Mouse (Mus musculus): ENCODE results near the gene Ccdc28a. TPM values are rescaled to one million over a fixed set of nuclear protein-coding genes. Genes with fewer than 3 reads are reported as not detected.

Gene Ccdc28a
- polyA plus RNA-seq (2015; fragmentation: Nextera tagmentation; extraction: Ambion mirVana), result 14.4 and 16.1 TPM in 2 replicates

DNA sequence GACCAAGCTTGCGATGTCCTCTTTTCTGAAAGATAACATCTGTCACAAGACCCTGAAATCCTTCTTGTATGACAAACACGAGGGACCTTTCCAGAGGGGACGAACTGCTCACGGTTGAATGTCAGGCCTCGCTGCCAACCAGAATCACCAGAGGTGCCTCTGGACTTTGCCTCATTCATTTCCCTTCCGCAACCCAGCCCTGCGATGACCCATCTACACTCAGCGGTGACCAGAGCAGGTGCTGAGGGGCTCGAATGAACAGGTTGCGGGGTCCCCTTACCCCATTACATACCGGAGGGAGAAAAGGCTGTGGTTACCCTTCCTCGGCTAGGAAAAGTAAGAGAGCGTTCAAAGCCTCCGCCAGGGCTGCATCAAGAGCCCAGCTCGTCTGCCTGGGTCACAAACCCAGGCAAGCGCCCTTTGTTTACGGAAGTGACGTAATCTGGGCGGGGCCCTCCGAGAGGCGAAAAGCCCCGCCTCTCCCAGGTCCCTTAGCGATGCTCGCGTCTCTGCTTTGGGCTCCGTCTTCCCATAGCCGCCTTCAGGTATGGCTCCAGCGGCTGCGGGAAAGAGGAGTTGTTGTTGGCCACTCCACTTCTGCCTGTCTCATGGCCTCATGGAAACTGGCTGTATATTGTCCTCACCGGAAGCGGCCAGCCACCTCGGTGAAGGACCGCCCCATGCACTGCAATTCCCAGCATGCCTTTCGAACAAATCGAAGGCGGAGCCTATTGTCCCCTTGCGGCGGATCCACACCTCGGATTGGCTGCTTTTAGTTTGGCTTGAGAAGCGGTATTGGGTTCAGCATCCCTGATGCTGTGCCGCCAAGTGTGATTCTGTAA is at the start of gene Ccdc28a:
Gene Ccdc28a, minus strand, starts transcription at position 439 of the 842 bp plus-strand sequence.
- H3K27ac ChIP-seq, result peak within 1 kb of the TSS; percentile 77
- H3K9me3 ChIP-seq (replicated peaks), result no peaks in the 10 kb centered on the region
- peak within 1 kb of the TSS; percentile 79 for H3K4me2 ChIP-seq
- 1% methylated on average over 41 of the region's 41 CpGs for WGBS
- H3K9ac ChIP-seq, result peak within 1 kb of the TSS; percentile 64
- ATAC-seq (replicated peaks; ENCODE audit: low FRiP score), result peak; percentile 98
- no peaks in the 10 kb centered on the region for H3K27me3 ChIP-seq
- H3K36me3 ChIP-seq, result no peaks in the 10 kb centered on the region
- 0 out of 2 replicates have a peak, but pooled peaks cover 9% of the 10 kb centered on the region for H3K4me1 ChIP-seq
- peak within 1 kb of the TSS; percentile 66 for H3K4me3 ChIP-seq (replicated peaks)

GRCm38 (mm10) chr10:18283991-18284390 is 49.2 kb upstream of the Ccdc28a start:
- Histone ChIP-seq H3K36me3 (no peaks in the 10 kb centered on the region), H3K9ac (no peak overlapping the region), H3K4me1 (no peaks in the 10 kb centered on the region), H3K9me3 (replicated peaks) (no peaks in the 10 kb centered on the region), H3K4me3 (replicated peaks) (no peak overlapping the region), H3K27me3 (no peaks in the 10 kb centered on the region), H3K27ac (no peak overlapping the region), H3K4me2 (no peak overlapping the region)
- ATAC-seq (replicated peaks; ENCODE audit: low FRiP score), result no peak
- WGBS, result 83% methylated on average over 5 of the region's 5 CpGs

GRCm38 (mm10) chr10:18276090-18276734 is 41.4 kb upstream of the Ccdc28a start:
- H3K36me3 ChIP-seq, result no peaks in the 10 kb centered on the region
- H3K4me3 ChIP-seq (replicated peaks), result no peak overlapping the region
- H3K4me2 ChIP-seq, result no peak overlapping the region
- no peaks in the 10 kb centered on the region for H3K4me1 ChIP-seq
- H3K27me3 ChIP-seq, result no peaks in the 10 kb centered on the region
- H3K9me3 ChIP-seq (replicated peaks), result no peaks in the 10 kb centered on the region
- WGBS, result 81% methylated on average over 4 of the region's 4 CpGs
- no peak for ATAC-seq (replicated peaks; ENCODE audit: low FRiP score)
- no peak overlapping the region for H3K9ac ChIP-seq
- H3K27ac ChIP-seq, result no peak overlapping the region

- Histone ChIP-seq H3K4me1 (no peaks in the 10 kb centered on the region), H3K36me3 (no peaks in the 10 kb centered on the region), H3K27me3 (no peaks in the 10 kb centered on the region), H3K4me2 (no peak overlapping the region), H3K4me3 (replicated peaks) (no peak overlapping the region), H3K9me3 (replicated peaks) (no peaks in the 10 kb centered on the region), H3K9ac (no peak overlapping the region), H3K27ac (no peak overlapping the region)
- no peak for ATAC-seq (replicated peaks; ENCODE audit: low FRiP score)
- WGBS, result 81% methylated on average over 4 of the region's 4 CpGs
Measured at GRCm38 (mm10) chr10:18251345-18251744, 16.5 kb upstream of the Ccdc28a start.

DNA sequence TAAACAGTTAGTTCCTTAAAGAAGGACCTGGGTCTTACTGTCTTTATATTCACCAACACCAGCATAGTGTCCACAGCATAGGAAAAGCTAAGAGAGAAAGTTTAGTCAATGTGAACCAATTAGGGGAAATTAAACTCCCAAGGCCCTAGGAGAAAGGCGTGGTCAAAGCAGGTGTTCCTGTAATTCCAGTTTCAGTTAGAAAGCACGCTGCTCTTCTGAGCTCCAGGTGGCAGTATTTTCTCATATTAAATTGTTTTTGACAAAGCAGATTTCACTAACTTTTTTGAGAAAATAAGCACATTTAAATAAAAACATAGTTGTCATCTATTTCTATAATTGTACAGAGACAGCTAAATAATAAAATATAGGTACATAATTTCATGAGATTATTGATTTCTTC is 8.8 kb upstream of the Ccdc28a start:
- H3K4me3 ChIP-seq (replicated peaks), result no peak overlapping the region
- H3K27ac ChIP-seq, result no peak overlapping the region
- 51% methylated on average over 2 of the region's 2 CpGs for WGBS
- no peaks in the 10 kb centered on the region for H3K4me1 ChIP-seq
- no peak overlapping the region for H3K9ac ChIP-seq
- no peaks in the 10 kb centered on the region for H3K9me3 ChIP-seq (replicated peaks)
- H3K36me3 ChIP-seq, result no peaks in the 10 kb centered on the region
- H3K27me3 ChIP-seq, result no peaks in the 10 kb centered on the region
- no peak for ATAC-seq (replicated peaks; ENCODE audit: low FRiP score)
- H3K4me2 ChIP-seq, result no peak overlapping the region

DNA sequence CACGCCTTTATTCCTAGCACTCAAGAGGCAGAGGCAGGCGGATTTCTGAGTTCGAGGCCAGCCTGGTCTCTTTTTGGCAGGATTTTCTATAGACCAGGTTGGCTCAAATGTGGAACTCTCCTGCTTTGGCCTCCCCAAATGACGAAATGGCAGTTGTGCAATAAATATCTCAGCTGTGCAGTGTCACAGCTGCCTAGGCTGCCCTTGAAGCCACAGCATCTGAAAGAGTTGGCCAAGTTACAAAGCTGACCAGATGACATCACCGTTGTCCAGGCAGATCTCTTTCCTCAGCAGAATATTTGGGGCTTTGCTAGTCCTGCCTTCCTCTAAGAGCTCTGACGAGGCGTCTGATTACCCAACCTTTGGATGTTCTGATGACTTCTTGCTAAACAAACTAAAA is 2.4 kb upstream of the Ccdc28a start:
- 0 out of 2 replicates have a peak, but pooled peaks cover 9% of the 10 kb centered on the region for H3K4me1 ChIP-seq
- ATAC-seq (replicated peaks; ENCODE audit: low FRiP score), result no peak
- 90% methylated on average over 7 of the region's 7 CpGs for WGBS
- H3K36me3 ChIP-seq, result no peaks in the 10 kb centered on the region
- no peaks in the 10 kb centered on the region for H3K27me3 ChIP-seq
- no peak overlapping the region for H3K27ac ChIP-seq
- H3K4me2 ChIP-seq, result no peak overlapping the region
- no peaks in the 10 kb centered on the region for H3K9me3 ChIP-seq (replicated peaks)
- no peak overlapping the region for H3K9ac ChIP-seq
- no peak overlapping the region for H3K4me3 ChIP-seq (replicated peaks)

GRCm38 (mm10) chr10:18236328-18236927 is 1.6 kb upstream of the Ccdc28a start:
- H3K4me1 ChIP-seq, result 0 out of 2 replicates have a peak, but pooled peaks cover 9% of the 10 kb centered on the region
- ATAC-seq (replicated peaks; ENCODE audit: low FRiP score), result no peak

GRCm38 (mm10) chr10:18235402-18235747 is 577 bp upstream of the Ccdc28a start:
- no peak; the same call in 1 of the 2 replicates for ATAC-seq (replicated peaks; ENCODE audit: low FRiP score)
- Histone ChIP-seq H3K9ac (peak overlapping the region; percentile 64), H3K27me3 (no peaks in the 10 kb centered on the region), H3K9me3 (replicated peaks) (no peaks in the 10 kb centered on the region), H3K4me1 (0 out of 2 replicates have a peak, but pooled peaks cover 9% of the 10 kb centered on the region), H3K27ac (no peak overlapping the region), H3K4me2 (peak overlapping the region; percentile 79), H3K4me3 (replicated peaks) (peak overlapping the region; percentile 66), H3K36me3 (no peaks in the 10 kb centered on the region)
- WGBS, result 9% methylated on average over 14 of the region's 14 CpGs

More at GRCm38 (mm10) chr10:18236328-18236927, 1.6 kb upstream of the Ccdc28a start:
- Histone ChIP-seq H3K36me3 (no peaks in the 10 kb centered on the region), H3K27ac (no peak overlapping the region), H3K9me3 (replicated peaks) (no peaks in the 10 kb centered on the region), H3K4me2 (no peak overlapping the region), H3K4me3 (replicated peaks) (no peak overlapping the region), H3K27me3 (no peaks in the 10 kb centered on the region), H3K9ac (no peak overlapping the region)
- 82% methylated on average over 5 of the region's 5 CpGs for WGBS

DNA sequence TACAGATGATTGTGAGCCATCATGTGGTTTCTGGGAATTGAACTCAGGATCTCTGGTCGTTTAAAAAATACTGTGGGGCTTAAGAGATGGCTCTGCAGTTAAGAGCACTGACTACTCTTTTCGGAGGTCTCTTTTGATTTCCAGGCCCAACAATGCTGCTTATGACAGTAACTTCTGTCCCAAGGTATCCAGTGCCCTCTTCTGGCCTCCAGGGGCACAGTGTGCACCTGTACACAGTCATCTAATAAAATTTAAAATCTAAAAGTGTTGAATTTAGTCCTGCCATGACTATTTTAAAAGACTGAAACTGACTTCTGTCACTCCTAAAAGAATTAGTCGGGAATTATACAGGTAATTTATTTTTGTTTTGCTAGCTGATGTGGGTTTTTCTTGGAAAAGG is 907 bp downstream of the Ccdc28a start:
- Histone ChIP-seq H3K27ac (no peak overlapping the region), H3K4me3 (replicated peaks) (peak overlapping the region; percentile 66), H3K4me2 (peak overlapping the region; percentile 79), H3K4me1 (0 out of 2 replicates have a peak, but pooled peaks cover 9% of the 10 kb centered on the region), H3K27me3 (no peaks in the 10 kb centered on the region), H3K36me3 (no peaks in the 10 kb centered on the region), H3K9ac (no peak overlapping the region), H3K9me3 (replicated peaks) (no peaks in the 10 kb centered on the region)
- ATAC-seq (replicated peaks; ENCODE audit: low FRiP score), result no peak
- 55% methylated on average over 3 of the region's 3 CpGs for WGBS

DNA sequence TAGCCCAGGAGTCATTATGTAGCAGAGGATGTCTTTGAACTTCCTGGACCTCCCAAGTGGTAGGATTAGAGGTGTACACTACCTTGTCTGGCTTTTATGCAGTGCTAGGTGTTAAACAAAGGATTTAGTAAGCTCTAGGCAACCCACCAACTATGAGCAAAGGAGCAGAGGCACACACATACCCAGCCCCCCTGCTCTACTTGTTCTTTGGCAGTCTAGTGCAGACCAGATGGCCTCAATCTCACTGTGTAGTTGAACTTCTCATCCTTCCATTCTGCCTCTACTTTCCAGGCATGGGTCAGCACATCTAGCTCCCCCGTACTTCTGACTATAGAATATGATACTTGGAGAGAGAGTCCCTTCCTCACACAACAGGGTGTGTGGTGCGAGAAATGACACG is 10.4 kb downstream of the Ccdc28a start:
- no peak overlapping the region for H3K4me3 ChIP-seq (replicated peaks)
- no peak overlapping the region for H3K4me2 ChIP-seq
- H3K9me3 ChIP-seq (replicated peaks), result no peaks in the 10 kb centered on the region
- 79% methylated on average over 3 of the region's 3 CpGs for WGBS
- no peaks in the 10 kb centered on the region for H3K27me3 ChIP-seq
- no peak overlapping the region for H3K9ac ChIP-seq
- H3K27ac ChIP-seq, result no peak overlapping the region
- H3K36me3 ChIP-seq, result no peaks in the 10 kb centered on the region
- H3K4me1 ChIP-seq, result no peaks in the 10 kb centered on the region
- no peak for ATAC-seq (replicated peaks; ENCODE audit: low FRiP score)

- no peak overlapping the region for H3K4me3 ChIP-seq (replicated peaks)
- H3K9ac ChIP-seq, result no peak overlapping the region
- H3K9me3 ChIP-seq (replicated peaks), result no peaks in the 10 kb centered on the region
- no peaks in the 10 kb centered on the region for H3K36me3 ChIP-seq
- WGBS, result 83% methylated on average over 10 of the region's 10 CpGs
- H3K27ac ChIP-seq, result no peak overlapping the region
- no peak overlapping the region for H3K4me2 ChIP-seq
- H3K27me3 ChIP-seq, result no peaks in the 10 kb centered on the region
- ATAC-seq (replicated peaks; ENCODE audit: low FRiP score), result no peak
- no peaks in the 10 kb centered on the region for H3K4me1 ChIP-seq
Measured at GRCm38 (mm10) chr10:18219351-18219750, 15.4 kb downstream of the Ccdc28a start.

GRCm38 (mm10) chr10:18214124-18214523 is 20.7 kb downstream of the Ccdc28a start:
- no peak for ATAC-seq (replicated peaks; ENCODE audit: low FRiP score)
- H3K36me3 ChIP-seq, result no peaks in the 10 kb centered on the region
- H3K9ac ChIP-seq, result no peak overlapping the region

More at GRCm38 (mm10) chr10:18214124-18214523, 20.7 kb downstream of the Ccdc28a start:
- no peak overlapping the region for H3K27ac ChIP-seq
- WGBS, result 77% methylated on average over 5 of the region's 5 CpGs
- H3K9me3 ChIP-seq (replicated peaks), result no peaks in the 10 kb centered on the region
- peaks cover 6% of the 10 kb centered on the region for H3K4me1 ChIP-seq
- no peaks in the 10 kb centered on the region for H3K27me3 ChIP-seq
- no peak overlapping the region for H3K4me3 ChIP-seq (replicated peaks)
- H3K4me2 ChIP-seq, result no peak overlapping the region
